Comparison of ENCODE assay signal across 8 mouse cellular contexts in genomic region chr12:55493381-55493780, GRCm38 (mm10). TPM values are rescaled to one million over a fixed set of nuclear protein-coding genes. Genes with fewer than 3 reads are reported as not detected.
DNase-seq lines count a peak whose midpoint lies in the region; ATAC-seq and TF ChIP-seq lines count a peak whose summit lies in the region.

No protein-coding gene starts in this region.

- peak overlapping the region; percentile 98 for H3K4me2 ChIP-seq in liver, embryonic 13.5 days

- 83% methylated on average over 8 of the region's 8 CpGs for WGBS in spleen, adult 2 months
- WGBS in liver, embryonic 13.5 days (ENCODE audit: insufficient replicate concordance): 64% methylated on average over 8 of the region's 8 CpGs

- H3K9ac ChIP-seq in liver, embryonic 13.5 days: peak overlapping the region; percentile 94; the same call in 1 of the 2 replicates

- H3K27me3 ChIP-seq in spleen, adult 2 months (ENCODE audit: control insufficient read depth, insufficient read depth, low read length): no peaks in the 10 kb centered on the region
- peaks cover 4% of the 10 kb centered on the region; the same call in 1 of the 2 replicates for H3K27me3 ChIP-seq in liver, embryonic 13.5 days

- H3K27ac ChIP-seq in spleen, adult 2 months (ENCODE audit: insufficient read depth, low read length): peak overlapping the region; percentile 99
- H3K27ac ChIP-seq in liver, embryonic 13.5 days: peak overlapping the region; percentile 96; the same call in 1 of the 2 replicates

- no peak for TF ChIP-seq POLR2A in spleen, adult 2 months (IDR thresholded peaks at IDR 0.05; ENCODE audit: low read depth, low read length)

- peak overlapping the region; percentile 55; the same call in 1 of the 2 replicates for H3K4me3 ChIP-seq in spleen, adult 2 months (ENCODE audit: extremely low read depth, insufficient read depth, insufficient read length)
- H3K4me3 ChIP-seq in liver, embryonic 13.5 days (replicated peaks): peak overlapping the region; percentile 89; the same call in 1 of the 2 replicates

- peak; percentile 28 for DNase-seq in CD4-positive, CD25-positive, alpha-beta regulatory T cell, adult 2 months (ENCODE audit: low read depth, low spot score)
- DNase-seq in spleen, adult 2 months (ENCODE audit: low read depth in 1 of 2, low spot score in 2 of 2): no peak
- DNase-seq in spleen, adult 12 weeks (ENCODE audit: low spot score): no peak
- no peak for DNase-seq in liver, embryonic 13.5 days
- peak; percentile 53 for DNase-seq in testis, postnatal 14 days (ENCODE audit: low spot score)
- no peak for DNase-seq in adrenal gland, adult 8-10 months

- H3K4me1 ChIP-seq in spleen, adult 2 months (ENCODE audit: control insufficient read depth, insufficient read depth, insufficient read length): peaks cover 18% of the 10 kb centered on the region; the same call in 1 of the 2 replicates
- H3K4me1 ChIP-seq in liver, embryonic 13.5 days (replicated peaks): peaks cover 47% of the 10 kb centered on the region

- H3K9me3 ChIP-seq in liver, embryonic 13.5 days (replicated peaks): no peaks in the 10 kb centered on the region

- no peak for TF ChIP-seq CTCF in spleen, adult 2 months (IDR thresholded peaks at IDR 0.05; ENCODE audit: extremely low read depth, insufficient read depth, insufficient read length, insufficient replicate concordance)

- peaks cover 25% of the 10 kb centered on the region for H3K36me3 ChIP-seq in spleen, adult 2 months (ENCODE audit: control insufficient read depth, insufficient read depth, low read length)
- peaks cover 22% of the 10 kb centered on the region for H3K36me3 ChIP-seq in liver, embryonic 13.5 days

- ATAC-seq in CD4-positive, CD25-positive, alpha-beta regulatory T cell, adult 4 months: no peak
- no peak for ATAC-seq in liver, embryonic 13.5 days (ENCODE audit: low read depth)
- no peak for ATAC-seq in megakaryocyte progenitor cell, adult 5-6 weeks (replicated peaks; ENCODE audit: poor library complexity)

RNA-seq across cellular contexts. Expression of gene Nfkbia, which starts 0.9 kb away (rescaled TPM):
- 100 to 1,000 TPM; 643 to 660 TPM for polyA plus RNA-seq in CD4-positive, CD25-positive, alpha-beta regulatory T cell, adult 4 months (2017; shearing (Covaris generic))
- 287 and 388 TPM in 2 replicates for polyA plus RNA-seq in spleen, adult 2 months (2012; rRNA removed)
- polyA plus RNA-seq in liver, embryonic 13.5 days (2015; fragmentation: Nextera tagmentation; extraction: Ambion mirVana): 15.0 and 15.6 TPM in 2 replicates
- 10 to 100 TPM; 76.2 to 98.5 (median 86.4) TPM for total RNA-seq in adrenal gland, adult 8-10 months (2022)
- 40.6 and 85.4 TPM in 2 replicates for total RNA-seq in megakaryocyte progenitor cell, adult 5-6 weeks (2015)
- total RNA-seq in megakaryocyte progenitor cell, adult 5-6 weeks (2017): 36.4 and 69.6 TPM in 2 replicates

Comparison
In these comparisons a context has a peak if more than half of its experiments do, and no peak if none do; other contexts are left out.
1. DNase-seq: peak in CD4-positive, CD25-positive, alpha-beta regulatory T cell, adult 2 months (single experiment) and testis, postnatal 14 days (single experiment); none in spleen, adult 2 months (0 of 2), spleen, adult 12 weeks (single experiment), liver, embryonic 13.5 days (single experiment) and adrenal gland, adult 8-10 months (single experiment).
2. RNA of gene Nfkbia, which starts 0.9 kb away (polyA plus RNA-seq): 643 to 660 TPM in CD4-positive, CD25-positive, alpha-beta regulatory T cell, adult 4 months and 287 to 388 TPM in spleen, adult 2 months; 15.0 to 15.6 TPM in liver, embryonic 13.5 days; every median in the first group is over 10 times any median in the second.